Mouse (Mus musculus): ENCODE measurements around the gene Mrpl58. TPM values are rescaled to one million over a fixed set of nuclear protein-coding genes. Genes with fewer than 3 reads are reported as not detected.

Gene Mrpl58
- total RNA-seq (2021): 140 and 153 TPM in 2 replicates
- long read RNA-seq, transcript Mrpl58-202 (6 exons, 749 nt): minor isoform, 13 of 81 reads
- long read RNA-seq, transcript Mrpl58-209 (6 exons, 2,596 nt): major isoform, 62 of 81 reads
- long read RNA-seq, partial matches to known transcripts: 1 of 81 reads
- long read RNA-seq, other reads (novel, unspliced or antisense): 4 of 81 reads

DNA sequence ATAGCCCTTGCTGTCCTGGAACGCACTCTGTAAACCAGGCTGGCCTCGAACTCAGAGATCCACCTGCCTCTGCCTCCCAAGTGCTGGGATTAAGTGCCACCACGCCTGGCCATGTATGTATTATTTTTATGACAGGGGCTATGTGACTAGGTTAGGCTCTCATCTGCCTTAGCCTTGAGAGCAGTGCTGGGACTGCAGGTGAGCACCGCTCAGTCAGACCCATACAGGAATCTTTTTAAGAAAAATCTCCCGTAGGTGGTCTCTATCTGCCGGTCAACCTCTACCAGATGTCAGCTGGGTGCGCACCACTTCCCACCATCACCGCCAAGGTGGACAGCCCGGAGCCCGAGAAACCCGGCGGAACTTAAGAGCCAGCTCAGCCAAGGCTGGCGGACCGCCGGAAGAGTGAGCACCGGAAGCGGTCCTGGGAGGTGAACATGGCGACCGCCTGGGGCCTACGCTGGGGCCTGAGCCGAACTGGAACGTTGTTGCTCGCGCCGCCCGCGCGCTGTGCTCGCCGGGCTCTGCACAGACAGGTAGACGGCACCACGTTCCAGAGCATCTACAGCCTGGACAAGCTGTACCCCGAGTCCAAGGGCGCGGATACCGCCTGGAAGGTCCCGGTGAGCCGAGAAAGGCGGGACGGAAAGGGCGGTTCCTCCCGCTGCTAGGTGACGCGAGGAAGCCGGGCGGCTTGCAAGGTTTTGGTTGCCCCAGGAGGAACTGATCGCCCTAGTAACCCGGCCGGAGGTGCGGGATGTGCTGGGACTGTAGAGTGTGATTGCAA, at the start of gene Mrpl58:
Mrpl58 (plus strand) TSS at position 415 of the 787 bp plus-strand sequence.
- DNase-seq: peak; percentile 86

GRCm38 (mm10) chr11:115354183-115354582, 49.4 kb upstream of the Mrpl58 start:
- peak; percentile 77 for DNase-seq

GRCm38 (mm10) chr11:115358468-115358867, 45.1 kb upstream of the Mrpl58 start:
- DNase-seq: peak; percentile 75

DNA sequence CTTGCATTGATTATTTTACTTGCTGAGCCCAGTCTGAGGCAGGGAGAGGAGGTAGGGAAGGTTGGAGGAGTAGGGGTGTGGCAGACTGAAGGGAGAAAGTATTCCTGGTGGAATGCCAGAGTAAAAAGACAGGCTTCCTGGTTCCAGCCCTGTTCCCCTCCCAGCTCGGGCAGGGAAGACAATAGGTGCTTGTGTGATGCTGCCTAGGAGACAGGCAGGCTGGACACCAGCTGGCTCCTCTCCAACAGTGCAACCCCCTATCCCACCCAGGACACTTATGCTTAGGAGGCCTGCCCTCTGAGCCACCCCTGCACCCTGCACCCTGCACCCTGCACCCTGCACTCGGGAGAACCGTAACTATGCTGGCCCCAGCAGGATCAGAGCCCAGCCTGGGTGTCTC, 44.3 kb upstream of the Mrpl58 start:
- no peak for DNase-seq

- DNase-seq: no peak
Measured at GRCm38 (mm10) chr11:115359726-115360125, 43.8 kb upstream of the Mrpl58 start.

DNA sequence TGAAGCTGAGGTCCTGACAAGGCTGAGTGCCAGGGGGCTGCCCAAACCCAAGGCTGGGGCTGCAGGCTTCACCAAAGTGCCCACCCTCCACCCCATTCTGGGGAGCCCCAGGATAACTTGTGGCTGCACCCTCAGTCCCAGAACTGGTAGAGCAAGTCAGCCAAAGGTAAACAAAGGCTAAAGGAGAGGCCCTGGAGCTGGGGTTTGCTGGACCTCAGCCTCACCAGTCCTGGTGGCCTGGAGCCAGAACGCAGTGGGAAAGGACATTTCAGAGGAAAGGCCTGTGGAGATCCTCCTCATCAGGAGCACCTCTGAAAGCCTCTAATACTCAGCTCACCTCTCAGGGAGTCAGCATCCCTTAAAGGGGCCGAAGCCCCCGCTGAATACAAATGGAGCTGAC, 39.4 kb upstream of the Mrpl58 start:
- no peak for DNase-seq

GRCm38 (mm10) chr11:115366039-115366705, 37.4 kb upstream of the Mrpl58 start:
- DNase-seq: no peak

- no peak for DNase-seq
Measured at GRCm38 (mm10) chr11:115366706-115367394, 36.7 kb upstream of the Mrpl58 start.

- DNase-seq: peak; percentile 90
Measured at GRCm38 (mm10) chr11:115367395-115367944, 36.1 kb upstream of the Mrpl58 start, which contains the start of gene Hid1. TSS of gene Hid1 (minus strand) at chr11:115367756.

DNA sequence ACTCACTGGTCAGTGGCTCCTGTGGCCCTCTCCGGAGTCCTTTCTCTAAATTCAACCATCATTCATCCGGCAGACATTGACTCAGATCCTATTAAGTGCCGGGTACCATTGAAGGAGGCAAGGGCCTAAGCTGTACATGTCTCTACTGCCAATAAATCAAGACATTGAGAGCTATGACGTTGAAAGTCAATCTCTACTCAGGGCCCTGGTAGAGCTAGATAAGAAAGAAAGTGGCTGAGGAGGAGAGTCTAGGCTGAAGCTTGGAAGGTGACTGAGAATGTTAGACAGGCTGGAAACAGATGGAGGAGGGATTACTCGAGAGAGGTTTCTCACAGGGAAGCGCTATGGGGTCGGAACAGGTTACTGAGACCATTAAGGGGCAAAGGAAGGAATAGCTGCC, 33.2 kb upstream of the Mrpl58 start:
- DNase-seq: no peak

DNA sequence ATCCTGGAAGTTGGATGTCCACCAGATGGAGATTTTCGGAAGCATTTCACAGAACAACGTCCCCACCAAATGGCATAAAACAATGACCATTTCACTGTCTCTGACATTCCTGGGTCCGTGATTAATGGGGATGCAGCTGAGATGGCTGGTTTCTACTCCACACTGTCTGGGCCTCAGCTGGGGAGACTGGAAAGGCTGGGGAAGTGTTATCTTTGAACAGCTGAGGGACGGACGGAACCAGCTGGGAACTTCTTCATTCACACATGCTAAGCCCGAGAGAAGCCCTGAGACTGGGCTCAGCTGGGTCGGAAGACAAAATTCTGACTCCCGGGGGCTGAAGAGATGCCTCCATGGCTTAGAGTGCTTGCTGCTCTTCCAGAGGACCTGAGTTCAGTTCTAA, 32.2 kb upstream of the Mrpl58 start:
- DNase-seq: no peak

- no peak for DNase-seq
Measured at GRCm38 (mm10) chr11:115372015-115372414, 31.5 kb upstream of the Mrpl58 start.

DNA sequence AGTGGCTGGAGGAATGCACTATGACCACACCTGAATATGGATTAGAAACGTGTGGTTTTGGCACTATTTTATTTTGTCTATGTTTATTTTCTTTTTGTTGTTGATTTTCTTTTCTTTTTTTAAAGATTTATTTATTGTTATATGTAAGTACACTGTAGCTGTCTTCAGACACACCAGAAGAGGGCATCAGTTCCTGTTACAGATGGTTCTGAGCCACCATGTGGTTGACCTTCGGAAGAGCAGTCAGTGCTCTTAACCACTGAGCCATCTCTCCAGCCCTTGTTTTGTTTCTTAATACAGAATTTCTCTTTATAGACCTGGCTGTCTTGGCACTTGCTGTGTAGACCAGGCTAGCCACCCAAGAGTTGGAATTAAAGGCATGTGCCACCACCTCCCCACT, 30.8 kb upstream of the Mrpl58 start:
- DNase-seq: no peak

DNA sequence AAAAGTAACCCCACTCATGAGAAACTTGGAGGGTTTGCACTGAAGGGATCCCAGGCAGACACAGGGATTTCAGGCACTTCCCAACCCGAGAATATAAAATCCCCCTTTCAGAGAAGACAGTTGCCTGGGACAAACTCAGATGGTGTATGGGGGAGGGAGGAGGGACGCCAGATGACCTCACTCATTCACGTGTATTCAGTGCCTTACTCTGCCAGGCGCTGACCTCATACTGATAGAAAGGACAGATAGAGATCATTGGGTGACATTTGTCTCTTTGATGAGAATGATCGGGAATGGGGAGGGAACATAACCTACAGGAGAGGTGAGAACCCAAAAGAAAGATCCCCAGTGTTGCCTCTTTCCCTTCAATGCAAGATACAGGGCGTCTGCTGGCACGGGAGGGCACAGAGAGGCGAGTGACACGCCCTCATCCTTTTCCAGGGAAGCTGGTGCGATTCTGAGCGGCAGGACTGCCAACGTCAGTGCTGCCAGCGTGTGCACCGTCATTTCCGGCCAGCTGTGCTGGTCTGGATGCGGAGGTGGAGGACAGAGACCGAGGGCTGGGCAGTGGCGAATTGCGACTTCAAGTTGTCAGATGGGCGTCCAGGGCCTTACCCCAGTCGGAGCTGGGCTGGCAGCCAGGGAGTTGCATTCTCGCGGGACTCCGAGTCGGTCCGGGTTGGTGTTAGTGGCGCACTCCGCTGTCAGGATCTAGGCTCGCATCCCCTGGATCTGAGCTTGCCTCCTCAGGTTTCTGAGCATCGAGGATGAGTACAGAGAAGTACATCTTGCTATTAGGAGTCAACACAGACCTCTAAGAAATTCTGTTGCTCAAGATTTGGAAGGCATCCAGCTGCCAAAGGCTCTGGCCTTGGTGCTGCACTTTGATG, 29.5 kb upstream of the Mrpl58 start:
- peak; percentile 77 for DNase-seq

- peak; percentile 44 for DNase-seq
Measured at GRCm38 (mm10) chr11:115374695-115375425, 28.7 kb upstream of the Mrpl58 start.

- DNase-seq: no peak
Measured at GRCm38 (mm10) chr11:115376722-115377121, 26.8 kb upstream of the Mrpl58 start.

- no peak for DNase-seq
Measured at GRCm38 (mm10) chr11:115377254-115377653, 26.3 kb upstream of the Mrpl58 start.

DNA sequence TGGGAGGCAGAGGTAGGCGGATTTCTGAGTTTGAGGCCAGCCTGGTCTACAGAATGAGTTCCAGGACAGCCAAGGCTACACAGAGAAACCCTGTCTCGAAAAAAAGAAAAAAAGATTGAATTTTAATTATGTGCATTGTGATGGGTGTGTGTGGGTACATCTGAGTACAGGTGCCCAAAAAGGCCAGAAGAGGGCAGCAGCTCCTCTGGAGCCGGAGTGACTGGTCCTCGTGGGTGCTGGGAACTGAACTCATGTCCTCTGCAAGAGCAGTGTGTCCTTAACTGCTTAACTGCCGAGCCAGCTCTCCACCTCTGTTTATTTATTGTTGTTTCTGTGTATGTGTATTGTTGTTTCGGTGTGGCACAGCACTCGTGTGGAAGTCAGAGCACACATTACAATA, 25.7 kb upstream of the Mrpl58 start:
- DNase-seq: no peak

DNA sequence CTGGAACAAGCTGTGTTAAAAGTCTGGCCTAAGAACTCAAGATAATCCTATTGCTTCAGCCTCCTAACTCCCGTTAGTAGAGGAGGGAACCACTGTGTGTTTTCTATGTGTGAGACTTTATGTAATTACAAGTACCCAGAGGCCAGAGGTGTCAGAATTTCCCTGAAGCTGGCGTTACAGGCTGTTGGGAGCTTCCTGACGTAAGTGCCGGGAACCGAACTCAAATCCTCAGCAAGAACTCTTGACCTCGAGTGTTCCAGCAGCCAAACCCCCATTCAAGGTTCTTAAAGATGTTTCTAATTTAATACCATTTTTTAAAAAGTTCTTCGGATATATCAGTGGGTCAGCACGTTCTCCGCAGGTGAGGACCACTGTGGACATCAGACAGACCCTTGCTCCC, 22.3 kb upstream of the Mrpl58 start:
- no peak for DNase-seq

DNA sequence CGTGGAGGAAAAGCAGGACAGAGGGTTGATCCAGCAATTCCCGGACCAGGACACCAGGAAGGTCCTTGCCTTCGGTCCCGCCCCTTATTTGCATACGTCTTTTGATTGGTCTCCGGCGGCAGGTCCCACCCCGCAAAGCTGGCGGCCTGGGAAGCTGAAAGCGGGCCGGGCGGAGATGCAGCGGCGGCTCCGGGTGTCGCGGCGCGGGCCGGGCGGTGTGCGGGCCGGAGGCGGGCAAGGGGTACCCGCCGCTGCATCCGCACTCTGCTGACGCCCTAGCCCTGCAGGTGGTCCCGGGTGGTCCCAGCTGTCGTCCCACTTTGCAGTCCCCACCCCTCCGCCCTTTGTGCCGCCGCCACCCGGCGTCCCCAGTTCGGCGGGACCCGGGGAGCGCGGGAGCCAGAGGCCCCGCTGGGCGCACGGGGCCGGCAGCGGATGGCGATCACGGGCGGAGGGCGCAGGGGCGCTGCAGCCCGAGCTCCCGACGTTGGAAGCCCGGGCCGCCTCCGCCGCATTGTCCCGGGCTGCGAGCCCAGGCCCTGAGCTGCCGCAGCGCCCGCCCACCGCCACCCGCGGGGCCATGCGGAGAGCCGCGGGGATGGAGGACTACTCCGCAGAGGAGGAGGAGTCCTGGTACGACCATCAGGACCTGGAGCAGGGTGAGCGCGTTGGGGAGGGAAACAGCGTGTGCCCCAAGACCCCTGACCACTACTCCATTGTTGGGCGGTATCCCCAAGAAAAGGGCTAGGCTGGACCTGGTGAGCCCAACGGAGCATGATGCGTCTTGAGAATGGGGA, 21.6 kb upstream of the Mrpl58 start, which contains the start of gene Cdr2l:
Cdr2l (plus strand) TSS at position 174 of the 797 bp plus-strand sequence.
- DNase-seq: peak; percentile 93

Measured in adrenal gland, postnatal 25 days (tissue).